Mouse (Mus musculus): ENCODE results near the gene Cpd. TPM values are rescaled to one million over a fixed set of nuclear protein-coding genes. Genes with fewer than 3 reads are reported as not detected.
"Not testable (repeated sequence)": the region's sequence is repeated elsewhere in the genome, so short reads cannot be mapped to it uniquely, and the experiment has no call there.

Cpd gene
- polyA plus RNA-seq, 1 experiment from 2014 or later = 16.0 TPM

- no peak overlapping the region for H3K4me3 ChIP-seq (ENCODE audit: low read depth, low read length)
- no peak overlapping the region for H3K4me2 ChIP-seq (replicated peaks; ENCODE audit: low read depth, low read length)
- no peaks in the 10 kb centered on the region for H3K4me1 ChIP-seq (replicated peaks; ENCODE audit: control insufficient read depth, insufficient read depth, low read length)
- H3K9me3 ChIP-seq (ENCODE audit: control insufficient read depth, low read length) = no peaks in the 10 kb centered on the region
- no peaks in the 10 kb centered on the region for H3K27me3 ChIP-seq (ENCODE audit: control insufficient read depth, insufficient read depth, low read length)
- 72% methylated on average over 3 of the region's 3 CpGs for WGBS
- no peak for DNase-seq (ENCODE audit: low spot score)
- ATAC-seq (ENCODE audit: low FRiP score) = no peak
- H3K27ac ChIP-seq (ENCODE audit: low read depth, low read length) = no peak overlapping the region
- H3K9ac ChIP-seq (ENCODE audit: low read depth, low read length) = no peak overlapping the region
- no peaks in the 10 kb centered on the region for H3K36me3 ChIP-seq (ENCODE audit: control insufficient read depth, insufficient read depth, low read length)
Observed at GRCm38 (mm10) chr11:76809450-76809849, 37.4 kb downstream of the Cpd start.

- Histone ChIP-seq H3K27me3 (ENCODE audit: control insufficient read depth, insufficient read depth, low read length) (no peaks in the 10 kb centered on the region), H3K9me3 (ENCODE audit: control insufficient read depth, low read length) (no peaks in the 10 kb centered on the region), H3K36me3 (ENCODE audit: control insufficient read depth, insufficient read depth, low read length) (no peaks in the 10 kb centered on the region), H3K4me3 (ENCODE audit: low read depth, low read length) (no peak overlapping the region), H3K9ac (ENCODE audit: low read depth, low read length) (no peak overlapping the region), H3K27ac (ENCODE audit: low read depth, low read length) (no peak overlapping the region), H3K4me2 (replicated peaks; ENCODE audit: low read depth, low read length) (no peak overlapping the region), H3K4me1 (replicated peaks; ENCODE audit: control insufficient read depth, insufficient read depth, low read length) (no peaks in the 10 kb centered on the region)
- WGBS = 92% methylated on average over 7 of the region's 7 CpGs
- DNase-seq (ENCODE audit: low spot score) (no peak), ATAC-seq (ENCODE audit: low FRiP score) (no peak)
Observed at GRCm38 (mm10) chr11:76808550-76808949, 38.3 kb downstream of the Cpd start.

- H3K9me3 ChIP-seq (ENCODE audit: control insufficient read depth, low read length) = no peaks in the 10 kb centered on the region
- no peaks in the 10 kb centered on the region for H3K4me1 ChIP-seq (replicated peaks; ENCODE audit: control insufficient read depth, insufficient read depth, low read length)
- H3K4me3 ChIP-seq (ENCODE audit: low read depth, low read length) = no peak overlapping the region
- no peak overlapping the region for H3K27ac ChIP-seq (ENCODE audit: low read depth, low read length)
- no peak overlapping the region for H3K9ac ChIP-seq (ENCODE audit: low read depth, low read length)
- 94% methylated on average over 3 of the region's 3 CpGs for WGBS
- no peaks in the 10 kb centered on the region for H3K27me3 ChIP-seq (ENCODE audit: control insufficient read depth, insufficient read depth, low read length)
- no peaks in the 10 kb centered on the region for H3K36me3 ChIP-seq (ENCODE audit: control insufficient read depth, insufficient read depth, low read length)
- DNase-seq (ENCODE audit: low spot score) = no peak
- H3K4me2 ChIP-seq (replicated peaks; ENCODE audit: low read depth, low read length) = no peak overlapping the region
- no peak for ATAC-seq (ENCODE audit: low FRiP score)
Observed at GRCm38 (mm10) chr11:76807007-76807679, 39.7 kb downstream of the Cpd start.

- no peaks in the 10 kb centered on the region for H3K36me3 ChIP-seq (ENCODE audit: control insufficient read depth, insufficient read depth, low read length)
- no peaks in the 10 kb centered on the region for H3K9me3 ChIP-seq (ENCODE audit: control insufficient read depth, low read length)
- no peak overlapping the region for H3K9ac ChIP-seq (ENCODE audit: low read depth, low read length)
- no peak overlapping the region for H3K4me3 ChIP-seq (ENCODE audit: low read depth, low read length)
- ATAC-seq (ENCODE audit: low FRiP score) (no peak), DNase-seq (ENCODE audit: low spot score) (no peak)
- H3K4me2 ChIP-seq (replicated peaks; ENCODE audit: low read depth, low read length) = no peak overlapping the region
- no peaks in the 10 kb centered on the region for H3K4me1 ChIP-seq (replicated peaks; ENCODE audit: control insufficient read depth, insufficient read depth, low read length)
- no peak overlapping the region for H3K27ac ChIP-seq (ENCODE audit: low read depth, low read length)
- no peaks in the 10 kb centered on the region for H3K27me3 ChIP-seq (ENCODE audit: control insufficient read depth, insufficient read depth, low read length)
- WGBS = 84% methylated on average over 4 of the region's 4 CpGs
Observed at GRCm38 (mm10) chr11:76806026-76806425, 40.8 kb downstream of the Cpd start.

- H3K9ac ChIP-seq (ENCODE audit: low read depth, low read length); H3K27ac ChIP-seq (ENCODE audit: low read depth, low read length); H3K27me3 ChIP-seq (ENCODE audit: control insufficient read depth, insufficient read depth, low read length); H3K4me1 ChIP-seq (replicated peaks; ENCODE audit: control insufficient read depth, insufficient read depth, low read length); H3K36me3 ChIP-seq (ENCODE audit: control insufficient read depth, insufficient read depth, low read length); H3K4me3 ChIP-seq (ENCODE audit: low read depth, low read length); H3K9me3 ChIP-seq (ENCODE audit: control insufficient read depth, low read length); DNase-seq (ENCODE audit: low spot score); ATAC-seq (ENCODE audit: low FRiP score); H3K4me2 ChIP-seq (replicated peaks; ENCODE audit: low read depth, low read length): not testable (repeated sequence)
- 92% methylated on average over 2 of the region's 4 CpGs for WGBS
Observed at GRCm38 (mm10) chr11:76805072-76805471, 41.7 kb downstream of the Cpd start.

- no peaks in the 10 kb centered on the region for H3K36me3 ChIP-seq (ENCODE audit: control insufficient read depth, insufficient read depth, low read length)
- WGBS = 88% methylated on average over 3 of the region's 3 CpGs
- H3K4me2 ChIP-seq (replicated peaks; ENCODE audit: low read depth, low read length) = no peak overlapping the region
- H3K9ac ChIP-seq (ENCODE audit: low read depth, low read length) = no peak overlapping the region
- no peaks in the 10 kb centered on the region for H3K27me3 ChIP-seq (ENCODE audit: control insufficient read depth, insufficient read depth, low read length)
- H3K4me1 ChIP-seq (replicated peaks; ENCODE audit: control insufficient read depth, insufficient read depth, low read length) = no peaks in the 10 kb centered on the region
- DNase-seq (ENCODE audit: low spot score) = no peak
- no peak overlapping the region for H3K4me3 ChIP-seq (ENCODE audit: low read depth, low read length)
- no peak for ATAC-seq (ENCODE audit: low FRiP score)
- no peaks in the 10 kb centered on the region for H3K9me3 ChIP-seq (ENCODE audit: control insufficient read depth, low read length)
- H3K27ac ChIP-seq (ENCODE audit: low read depth, low read length) = no peak overlapping the region
Observed at GRCm38 (mm10) chr11:76803266-76803665, 43.6 kb downstream of the Cpd start.

GRCm38 (mm10) chr11:76797236-76797635, 49.6 kb downstream of the Cpd start:
- H3K9me3 ChIP-seq (ENCODE audit: control insufficient read depth, low read length) = no peaks in the 10 kb centered on the region
- no peak for ATAC-seq (ENCODE audit: low FRiP score)
- no peak overlapping the region for H3K4me3 ChIP-seq (ENCODE audit: low read depth, low read length)
- no peaks in the 10 kb centered on the region for H3K27me3 ChIP-seq (ENCODE audit: control insufficient read depth, insufficient read depth, low read length)
- no peaks in the 10 kb centered on the region for H3K36me3 ChIP-seq (ENCODE audit: control insufficient read depth, insufficient read depth, low read length)
- no peak overlapping the region for H3K27ac ChIP-seq (ENCODE audit: low read depth, low read length)
- H3K9ac ChIP-seq (ENCODE audit: low read depth, low read length) = no peak overlapping the region
- H3K4me1 ChIP-seq (replicated peaks; ENCODE audit: control insufficient read depth, insufficient read depth, low read length) = no peaks in the 10 kb centered on the region
- no peak overlapping the region for H3K4me2 ChIP-seq (replicated peaks; ENCODE audit: low read depth, low read length)
- 93% methylated on average over 6 of the region's 6 CpGs for WGBS
- no peak for DNase-seq (ENCODE audit: low spot score)

- no peaks in the 10 kb centered on the region for H3K9me3 ChIP-seq (ENCODE audit: control insufficient read depth, low read length)
- 94% methylated on average over 5 of the region's 5 CpGs for WGBS
- no peak for DNase-seq (ENCODE audit: low spot score)
- H3K36me3 ChIP-seq (ENCODE audit: control insufficient read depth, insufficient read depth, low read length) = no peaks in the 10 kb centered on the region
- no peak overlapping the region for H3K27ac ChIP-seq (ENCODE audit: low read depth, low read length)
- H3K4me3 ChIP-seq (ENCODE audit: low read depth, low read length) = no peak overlapping the region
- H3K9ac ChIP-seq (ENCODE audit: low read depth, low read length) = no peak overlapping the region
- no peaks in the 10 kb centered on the region for H3K4me1 ChIP-seq (replicated peaks; ENCODE audit: control insufficient read depth, insufficient read depth, low read length)
- ATAC-seq (ENCODE audit: low FRiP score) = no peak
- H3K27me3 ChIP-seq (ENCODE audit: control insufficient read depth, insufficient read depth, low read length) = no peaks in the 10 kb centered on the region
- H3K4me2 ChIP-seq (replicated peaks; ENCODE audit: low read depth, low read length) = no peak overlapping the region
Observed at GRCm38 (mm10) chr11:76795326-76795725, 51.5 kb downstream of the Cpd start.

- Histone ChIP-seq H3K9ac (ENCODE audit: low read depth, low read length) (no peak overlapping the region), H3K36me3 (ENCODE audit: control insufficient read depth, insufficient read depth, low read length) (no peaks in the 10 kb centered on the region), H3K4me2 (replicated peaks; ENCODE audit: low read depth, low read length) (no peak overlapping the region), H3K4me1 (replicated peaks; ENCODE audit: control insufficient read depth, insufficient read depth, low read length) (no peaks in the 10 kb centered on the region), H3K9me3 (ENCODE audit: control insufficient read depth, low read length) (no peaks in the 10 kb centered on the region), H3K4me3 (ENCODE audit: low read depth, low read length) (no peak overlapping the region), H3K27ac (ENCODE audit: low read depth, low read length) (no peak overlapping the region), H3K27me3 (ENCODE audit: control insufficient read depth, insufficient read depth, low read length) (no peaks in the 10 kb centered on the region)
- no peak for DNase-seq (ENCODE audit: low spot score)
- no peak for ATAC-seq (ENCODE audit: low FRiP score)
- 93% methylated on average over 7 of the region's 7 CpGs for WGBS
Observed at GRCm38 (mm10) chr11:76791331-76791730, 55.5 kb downstream of the Cpd start.

Data from hindbrain, embryonic 11.5 days (tissue).